Mouse (Mus musculus): ENCODE measurements around the gene Notch1. TPM values are rescaled to one million over a fixed set of nuclear protein-coding genes. Genes with fewer than 3 reads are reported as not detected.

Gene Notch1
- 10 to 100 TPM; 27.3 to 44.7 TPM for polyA plus RNA-seq (2017; shearing (Covaris generic))

GRCm38 (mm10) chr2:26516275-26516674, at the start of gene Notch1:
Gene Notch1, minus strand, starts transcription at chr2:26516663.

GRCm38 (mm10) chr2:26444946-26445665, 71.4 kb downstream of the Notch1 start, which contains the start of gene Sec16a:
Gene Sec16a, minus strand, starts transcription at chr2:26445216.

GRCm38 (mm10) chr2:26408515-26409356, 107.7 kb downstream of the Notch1 start, which contains the start of gene Inpp5e:
Gene Inpp5e, minus strand, starts transcription at chr2:26409203.

Other genes with a start within 250 kb of the Notch1 start
- gene Ccdc187, start 222.1 kb downstream of the Notch1 start, polyA plus RNA-seq (2017; shearing (Covaris generic)), result under 1 TPM in 1 of 2 experiments, not detected in 1; 0.10 TPM
- 1 to 10 TPM; 7.7 to 8.0 TPM for gene Gpsm1, start 201.1 kb downstream of the Notch1 start, polyA plus RNA-seq (2017; shearing (Covaris generic))
- 10 to 100 TPM; 16.2 to 19.0 TPM for gene Dnlz, start 164.6 kb downstream of the Notch1 start, polyA plus RNA-seq (2017; shearing (Covaris generic))
- gene Card9, start 155.7 kb downstream of the Notch1 start, polyA plus RNA-seq (2017; shearing (Covaris generic)), result 1 to 10 TPM; 2.2 to 5.9 TPM
- 10 to 100 TPM; 33.2 to 37.9 TPM for gene Snapc4, start 136.0 kb downstream of the Notch1 start, polyA plus RNA-seq (2017; shearing (Covaris generic))
- gene Entr1, start 127.3 kb downstream of the Notch1 start, polyA plus RNA-seq (2017; shearing (Covaris generic)), result 100 to 1,000 TPM; 141 to 145 TPM
- gene Pmpca, start 127.3 kb downstream of the Notch1 start, polyA plus RNA-seq (2017; shearing (Covaris generic)), result 10 to 100 TPM; 77.5 to 86.2 TPM
- gene Inpp5e, start 107.5 kb downstream of the Notch1 start, polyA plus RNA-seq (2017; shearing (Covaris generic)), result 10 to 100 TPM; 26.4 to 29.8 TPM
- gene Sec16a, start 71.4 kb downstream of the Notch1 start, polyA plus RNA-seq (2017; shearing (Covaris generic)), result 10 to 100 TPM; 21.7 to 46.1 TPM
- gene Egfl7, start 63.4 kb upstream of the Notch1 start, polyA plus RNA-seq (2017; shearing (Covaris generic)), result 1 to 10 TPM in 1 of 2 experiments, under 1 TPM in 1; 0.93 to 1.8 TPM
- gene Gm20532, start 70.0 kb upstream of the Notch1 start, polyA plus RNA-seq (2017; shearing (Covaris generic)), result not detected
- 10 to 100 TPM; 16.6 to 23.4 TPM for gene Agpat2, start 87.8 kb upstream of the Notch1 start, polyA plus RNA-seq (2017; shearing (Covaris generic))
- gene Fam69b, start 111.8 kb upstream of the Notch1 start, polyA plus RNA-seq (2017; shearing (Covaris generic)), result 10 to 100 TPM in 1 of 2 experiments, 1 to 10 TPM in 1; 3.8 to 10.7 TPM
- 1 to 10 TPM in 1 of 2 experiments, under 1 TPM in 1; 0.29 to 3.0 TPM for gene Lcn4, start 154.6 kb upstream of the Notch1 start, polyA plus RNA-seq (2017; shearing (Covaris generic))